Mouse (Mus musculus) v-Abl transformed pro-B cells (cell line): ENCODE results near the gene Srp72.
"Not testable (repeated sequence)": the region's sequence is repeated elsewhere in the genome, so short reads cannot be mapped to it uniquely, and the experiment has no call there.

Experiments
- in situ Hi-C, 2 experiments: fragments of 400-800 bp; cut with MboI; formaldehyde crosslinking; loops; one replicate each; pipeline ENCODE4 v1.15.1; 2025; ENCODE audit not compliant: unreplicated experiment in 2 of 2

The Srp72 gene

GRCm38 (mm10) chr5:77029735-77030134, 55.3 kb downstream of the Srp72 start:
- in situ Hi-C loops: no loop called here

- in situ Hi-C loops: not testable (repeated sequence)
Observed at GRCm38 (mm10) chr5:77035101-77035500, 60.6 kb downstream of the Srp72 start.

DNA sequence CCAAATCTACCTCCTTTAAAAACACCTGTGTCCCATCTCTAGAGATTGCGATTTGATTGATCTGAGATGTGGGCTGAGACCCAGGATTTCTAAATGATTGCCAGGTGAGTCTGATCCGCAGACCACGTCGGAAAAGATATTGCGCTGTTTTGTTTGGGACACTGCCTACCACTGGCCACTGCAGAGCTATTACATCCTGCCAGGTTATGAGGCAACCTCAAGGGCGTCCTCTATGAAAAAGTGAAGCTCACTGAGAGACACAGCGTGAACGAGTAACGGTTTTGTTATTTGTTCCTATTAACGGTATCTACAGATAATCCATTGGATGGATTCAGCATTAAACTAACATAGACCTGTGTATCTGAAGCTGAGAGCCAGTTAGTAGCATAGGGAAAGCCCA, 64.0 kb downstream of the Srp72 start:
- in situ Hi-C loops: no loop called here

DNA sequence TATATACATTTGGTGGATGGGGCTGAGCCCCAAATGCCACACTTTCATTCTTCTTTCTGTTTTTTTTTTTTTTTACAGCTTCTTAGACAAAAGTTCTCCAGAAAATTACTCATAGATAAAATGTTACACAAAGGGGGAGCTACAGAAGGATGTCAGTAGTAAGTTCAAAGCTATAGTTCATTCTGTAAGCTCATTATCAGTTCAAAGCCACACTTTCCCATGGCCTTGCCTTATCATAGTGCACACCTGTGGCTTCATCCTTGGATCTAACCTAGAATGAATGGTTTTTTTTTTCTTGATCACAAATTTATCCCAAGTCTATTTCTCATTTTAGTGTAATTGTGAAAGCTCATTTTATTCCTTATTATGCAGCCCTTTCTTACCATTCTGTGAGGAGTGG, 64.9 kb downstream of the Srp72 start:
- in situ Hi-C loops: no loop called here

DNA sequence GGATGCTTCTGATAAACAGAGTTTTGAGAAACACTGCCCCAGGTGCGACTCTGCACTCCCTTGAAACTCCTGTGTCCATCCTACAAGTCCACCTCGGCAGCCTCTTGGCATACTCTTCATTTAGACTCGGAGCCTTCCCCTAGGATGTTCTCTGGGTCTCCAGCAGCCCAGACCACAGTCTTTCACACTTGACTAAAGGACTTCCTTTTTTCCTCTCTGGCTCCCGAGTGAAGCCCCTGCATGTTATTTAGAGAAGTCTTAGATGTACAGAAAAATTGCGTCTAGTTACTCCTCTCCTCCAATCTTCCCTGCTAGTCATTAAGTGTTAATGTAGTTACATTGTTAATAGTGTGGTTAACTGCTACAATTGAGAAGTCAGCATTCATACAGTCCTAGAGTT, 69.9 kb downstream of the Srp72 start:
- in situ Hi-C loops: no loop called here
